Mouse (Mus musculus) liver, adult 2 months (tissue): ENCODE data around the gene Art3.

Experiments used
- CTCF ChIP-seq: fragments of 200-500 bp; IDR thresholded peaks from 2 replicates; pipeline ENCODE4 v1.5.1; 2011; ENCODE audit warnings: low read depth, low read length, control low read depth
- POLR2A ChIP-seq: fragments of 200-500 bp; IDR thresholded peaks from 2 replicates; pipeline ENCODE4 v1.6.1; 2011; ENCODE audit warnings: low read length, control low read depth; ENCODE audit not compliant: insufficient read depth; ENCODE audit errors: extremely low read depth

- TF ChIP-seq CTCF, result no peak
- TF ChIP-seq POLR2A, result no peak
These were observed 37.1 kb upstream of the Art3 start for GRCm38 (mm10) chr5:92294525-92294924.
